Mouse (Mus musculus) lung, embryonic 15.5 days (tissue): ENCODE data around the gene Rgs19. TPM values are rescaled to one million over a fixed set of nuclear protein-coding genes. Genes with fewer than 3 reads are reported as not detected.
A peak's percentile ranks its signal among the peaks of the same experiment; 100 is the strongest.

Experiments
- ATAC-seq: fragments of 200-750 bp; cut with Nextera tagmentation; 2 replicates; pipeline ENCODE4 v1.8.0; 2017; ENCODE audit warnings: moderate number of reproducible peaks, borderline replicate concordance; ENCODE audit not compliant: low FRiP score, low TSS enrichment; ENCODE audit errors: extremely low read depth
- H3K27ac ChIP-seq: fragments of 300-500 bp; sonication (generic); 2 replicates; pipeline ENCODE4 v1.5.1; 2015; ENCODE audit warnings: moderate library complexity, mild to moderate bottlenecking, inconsistent platforms
- H3K27me3 ChIP-seq: fragments of 300-500 bp; sonication (generic); 2 replicates; pipeline ENCODE4 v1.6.1; 2015; ENCODE audit warnings: inconsistent platforms
- H3K36me3 ChIP-seq: fragments of 300-500 bp; sonication (generic); 2 replicates; pipeline ENCODE4 v1.6.1; 2015; ENCODE audit warnings: inconsistent platforms
- H3K4me1 ChIP-seq: fragments of 300-500 bp; sonication (generic); 2 replicates; pipeline ENCODE4 v1.6.1; 2015; ENCODE audit warnings: inconsistent platforms
- H3K4me2 ChIP-seq: fragments of 300-500 bp; sonication (generic); 2 replicates; pipeline ENCODE4 v1.6.1; 2015; ENCODE audit warnings: inconsistent platforms, mild to moderate bottlenecking, moderate library complexity
- H3K4me3 ChIP-seq: fragments of 300-500 bp; sonication (generic); 2 replicates; pipeline ENCODE4 v1.5.1; 2015; ENCODE audit warnings: mild to moderate bottlenecking, inconsistent platforms
- H3K9ac ChIP-seq: fragments of 300-500 bp; sonication (generic); 2 replicates; pipeline ENCODE4 v1.6.1; 2015; ENCODE audit warnings: inconsistent platforms
- H3K9me3 ChIP-seq: fragments of 300-500 bp; sonication (generic); 2 replicates; pipeline ENCODE4 v1.6.1; 2016; ENCODE audit warnings: inconsistent platforms
- WGBS: fragments of 180-500 bp; shearing (Covaris S2); methylation state at CpG from one replicate; pipeline ENCODE4 v1.1.7; 2015; 5-methylcytosine and 5-hydroxymethylcytosine counted together
- polyA plus RNA-seq: library from polyadenylated mRNA; unstranded; fragments of >200 nt; fragmentation: Nextera tagmentation; extraction: Ambion mirVana; gene quantifications from 2 replicates; pipeline ENCODE4 v1.2.1, GENCODE M21; 2015

The Rgs19 gene
- polyA plus RNA-seq, 1 experiment from 2014 or later = 72.3 TPM

GRCm38 (mm10) chr2:181670913-181671311 lies 22.9 kb downstream of the Rgs19 start:
- H3K4me3 ChIP-seq = peak overlapping the region; percentile 49
- peaks cover 55% of the 10 kb centered on the region for H3K27me3 ChIP-seq
- no peaks in the 10 kb centered on the region for H3K9me3 ChIP-seq
- H3K4me2 ChIP-seq = peak overlapping the region; percentile 80
- H3K36me3 ChIP-seq = no peaks in the 10 kb centered on the region
- WGBS = under 1% methylated on average over 41 of the region's 41 CpGs
- peak overlapping the region; percentile 29 for H3K27ac ChIP-seq
- ATAC-seq = no peak
- H3K4me1 ChIP-seq = peaks cover 24% of the 10 kb centered on the region
- peak overlapping the region; percentile 31 for H3K9ac ChIP-seq

GRCm38 (mm10) chr2:181670285-181670912 lies 23.4 kb downstream of the Rgs19 start:
- ATAC-seq = no peak
- Histone ChIP-seq H3K9ac (peak overlapping the region; percentile 31), H3K36me3 (no peaks in the 10 kb centered on the region), H3K4me1 (peaks cover 19% of the 10 kb centered on the region), H3K27ac (peak overlapping the region; percentile 29; the same call in 1 of the 2 replicates), H3K27me3 (peaks cover 55% of the 10 kb centered on the region), H3K4me3 (peak overlapping the region; percentile 49), H3K9me3 (no peaks in the 10 kb centered on the region), H3K4me2 (peak overlapping the region; percentile 80)
- 3% methylated on average over 56 of the region's 56 CpGs for WGBS

- 16% methylated on average over 4 of the region's 4 CpGs for WGBS
- peak; percentile 31; the same call in 1 of the 2 replicates for ATAC-seq
Measured at GRCm38 (mm10) chr2:181663298-181663630, 30.5 kb downstream of the Rgs19 start.

GRCm38 (mm10) chr2:181662620-181663297 lies 31.0 kb downstream of the Rgs19 start:
- Histone ChIP-seq H3K27ac (peak overlapping the region; percentile 71), H3K9ac (no peak overlapping the region), H3K36me3 (no peaks in the 10 kb centered on the region), H3K9me3 (no peaks in the 10 kb centered on the region), H3K4me2 (no peak overlapping the region), H3K4me3 (no peak overlapping the region), H3K27me3 (no peaks in the 10 kb centered on the region; the same call in 1 of the 2 replicates), H3K4me1 (no peaks in the 10 kb centered on the region)
- 81% methylated on average over 3 of the region's 3 CpGs for WGBS
- peak; percentile 51 for ATAC-seq

More at GRCm38 (mm10) chr2:181663298-181663630, 30.5 kb downstream of the Rgs19 start:
- no peaks in the 10 kb centered on the region for H3K9me3 ChIP-seq
- H3K9ac ChIP-seq = no peak overlapping the region
- no peaks in the 10 kb centered on the region for H3K4me1 ChIP-seq
- no peak overlapping the region for H3K4me3 ChIP-seq
- H3K27ac ChIP-seq = peak overlapping the region; percentile 62
- peaks cover 5% of the 10 kb centered on the region; the same call in 1 of the 2 replicates for H3K27me3 ChIP-seq
- H3K36me3 ChIP-seq = no peaks in the 10 kb centered on the region
- H3K4me2 ChIP-seq = no peak overlapping the region

GRCm38 (mm10) chr2:181659609-181660055 lies 34.1 kb downstream of the Rgs19 start:
- Histone ChIP-seq H3K9me3 (no peaks in the 10 kb centered on the region), H3K27ac (no peak overlapping the region; the same call in 1 of the 2 replicates), H3K9ac (no peak overlapping the region), H3K36me3 (peaks cover 23% of the 10 kb centered on the region), H3K4me1 (no peaks in the 10 kb centered on the region), H3K4me3 (no peak overlapping the region), H3K27me3 (no peaks in the 10 kb centered on the region), H3K4me2 (no peak overlapping the region)
- peak; percentile 84 for ATAC-seq
- WGBS = 5% methylated on average over 9 of the region's 9 CpGs

- H3K27me3 ChIP-seq = no peaks in the 10 kb centered on the region
- no peak overlapping the region for H3K4me3 ChIP-seq
- ATAC-seq = no peak
- H3K9me3 ChIP-seq = no peaks in the 10 kb centered on the region
- H3K36me3 ChIP-seq = peaks cover 26% of the 10 kb centered on the region
- no peak overlapping the region for H3K4me2 ChIP-seq
- H3K4me1 ChIP-seq = no peaks in the 10 kb centered on the region
- no peak overlapping the region for H3K9ac ChIP-seq
- H3K27ac ChIP-seq = no peak overlapping the region
- WGBS = 40% methylated on average over 17 of the region's 17 CpGs
Measured at GRCm38 (mm10) chr2:181658930-181659555, 34.7 kb downstream of the Rgs19 start.

GRCm38 (mm10) chr2:181658528-181658927 lies 35.2 kb downstream of the Rgs19 start:
- no peak overlapping the region for H3K9ac ChIP-seq
- no peaks in the 10 kb centered on the region for H3K27me3 ChIP-seq
- H3K36me3 ChIP-seq = peaks cover 30% of the 10 kb centered on the region
- H3K4me3 ChIP-seq = no peak overlapping the region
- H3K9me3 ChIP-seq = no peaks in the 10 kb centered on the region
- WGBS = 80% methylated on average over 7 of the region's 7 CpGs
- no peak overlapping the region for H3K4me2 ChIP-seq
- no peak overlapping the region for H3K27ac ChIP-seq
- no peak for ATAC-seq
- no peaks in the 10 kb centered on the region for H3K4me1 ChIP-seq

GRCm38 (mm10) chr2:181657441-181657840 lies 36.3 kb downstream of the Rgs19 start:
- Histone ChIP-seq H3K36me3 (peaks cover 37% of the 10 kb centered on the region), H3K4me2 (no peak overlapping the region), H3K9ac (no peak overlapping the region), H3K4me1 (no peaks in the 10 kb centered on the region), H3K27me3 (no peaks in the 10 kb centered on the region), H3K4me3 (no peak overlapping the region), H3K27ac (no peak overlapping the region), H3K9me3 (no peaks in the 10 kb centered on the region)
- ATAC-seq = no peak
- WGBS = 57% methylated on average over 2 of the region's 2 CpGs

GRCm38 (mm10) chr2:181656734-181657133 lies 37.0 kb downstream of the Rgs19 start, which contains the start of gene Gm29797:
TSS of gene Gm29797 (plus strand) at chr2:181657034.
- H3K36me3 ChIP-seq = peaks cover 43% of the 10 kb centered on the region
- H3K4me2 ChIP-seq = no peak within 1 kb of the TSS
- H3K4me1 ChIP-seq = no peaks in the 10 kb centered on the region
- H3K27me3 ChIP-seq = no peaks in the 10 kb centered on the region
- no peak within 1 kb of the TSS for H3K27ac ChIP-seq
- WGBS = 60% methylated on average over 3 of the region's 3 CpGs
- ATAC-seq = no peak
- H3K9ac ChIP-seq = no peak within 1 kb of the TSS
- no peaks in the 10 kb centered on the region for H3K9me3 ChIP-seq
- H3K4me3 ChIP-seq = no peak within 1 kb of the TSS

- no peak for ATAC-seq
- H3K4me3 ChIP-seq = no peak overlapping the region
- H3K27ac ChIP-seq = no peak overlapping the region
- no peaks in the 10 kb centered on the region for H3K9me3 ChIP-seq
- H3K4me2 ChIP-seq = no peak overlapping the region
- H3K4me1 ChIP-seq = no peaks in the 10 kb centered on the region
- H3K27me3 ChIP-seq = no peaks in the 10 kb centered on the region
- no peak overlapping the region for H3K9ac ChIP-seq
- WGBS = 93% methylated on average over 1 of the region's 1 CpGs
- H3K36me3 ChIP-seq = peaks cover 70% of the 10 kb centered on the region
Measured at GRCm38 (mm10) chr2:181653523-181653922, 40.3 kb downstream of the Rgs19 start.

GRCm38 (mm10) chr2:181653065-181653464 lies 40.7 kb downstream of the Rgs19 start:
- ATAC-seq = no peak
- H3K4me2 ChIP-seq = no peak overlapping the region

GRCm38 (mm10) chr2:181648926-181649325 lies 44.9 kb downstream of the Rgs19 start:
- Histone ChIP-seq H3K4me3 (no peak overlapping the region), H3K4me2 (no peak overlapping the region), H3K4me1 (no peaks in the 10 kb centered on the region), H3K27me3 (no peaks in the 10 kb centered on the region), H3K36me3 (peaks cover 84% of the 10 kb centered on the region), H3K27ac (no peak overlapping the region), H3K9ac (no peak overlapping the region), H3K9me3 (no peaks in the 10 kb centered on the region)
- ATAC-seq = no peak
- WGBS = 88% methylated on average over 10 of the region's 10 CpGs

More at GRCm38 (mm10) chr2:181653065-181653464, 40.7 kb downstream of the Rgs19 start:
- H3K4me1 ChIP-seq = no peaks in the 10 kb centered on the region
- H3K27ac ChIP-seq = no peak overlapping the region
- H3K9ac ChIP-seq = no peak overlapping the region
- H3K36me3 ChIP-seq = peaks cover 75% of the 10 kb centered on the region
- no peaks in the 10 kb centered on the region for H3K27me3 ChIP-seq
- H3K9me3 ChIP-seq = no peaks in the 10 kb centered on the region
- no peak overlapping the region for H3K4me3 ChIP-seq
